Mouse (Mus musculus): Measurements from ENCODE around the gene Slc4a8.
"Not testable (repeated sequence)": the region's sequence is repeated elsewhere in the genome, so short reads cannot be mapped to it uniquely, and the experiment has no call there.

The Slc4a8 gene

DNA sequence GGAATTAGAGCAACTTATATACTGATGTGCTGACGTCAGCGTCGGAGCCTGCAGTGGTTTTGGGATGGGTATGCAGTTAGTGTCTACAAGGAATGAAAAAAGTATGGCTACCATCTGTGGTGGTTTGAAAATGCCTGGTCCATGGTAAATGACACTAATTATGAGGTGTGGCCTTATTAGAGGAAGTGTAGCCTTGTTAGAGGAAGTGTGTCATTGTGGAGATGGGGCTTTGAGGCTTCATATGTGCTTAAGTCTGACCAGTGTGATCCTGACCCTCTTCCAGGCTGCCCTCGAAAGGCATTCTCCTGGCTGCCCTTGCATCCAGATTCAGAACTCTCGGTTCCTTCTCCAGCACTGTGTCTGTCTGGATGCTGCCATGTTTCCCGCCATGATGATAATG is 18.3 kb upstream of the Slc4a8 start:
- DNase-seq (ENCODE audit: low spot score in 2 of 2), result no peak

DNA sequence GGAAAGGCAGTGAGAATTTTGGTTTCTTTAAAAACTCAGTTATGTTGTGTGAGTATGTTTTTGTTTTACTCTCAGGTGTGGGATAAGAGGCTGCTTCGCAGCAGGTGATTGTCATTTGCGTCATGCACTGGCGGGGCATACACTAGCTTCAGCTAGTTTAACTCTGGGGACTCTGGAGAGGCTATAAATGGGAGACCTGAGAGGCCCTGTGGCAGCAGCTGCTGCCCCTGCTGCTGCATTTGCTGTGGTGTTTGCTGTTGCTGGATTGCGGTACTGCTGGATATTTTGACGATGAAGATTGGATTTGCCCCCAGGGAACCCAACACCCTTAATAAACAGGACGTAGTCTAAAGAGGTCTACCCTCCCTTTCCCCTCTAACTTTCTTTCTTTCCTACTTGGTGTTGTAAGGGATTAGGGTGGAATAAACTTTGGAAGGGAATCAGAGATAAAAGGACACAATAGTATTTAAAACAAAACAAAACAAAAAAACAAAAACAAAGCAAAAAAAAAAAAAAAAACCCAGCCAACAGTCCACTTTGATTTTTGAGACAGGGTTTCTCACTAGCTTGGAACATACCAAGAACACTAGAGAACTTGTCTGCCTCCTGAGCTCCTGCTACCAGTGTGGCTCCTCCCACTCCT is 14.9 kb upstream of the Slc4a8 start:
- DNase-seq (ENCODE audit: low spot score in 2 of 2), result no peak

DNA sequence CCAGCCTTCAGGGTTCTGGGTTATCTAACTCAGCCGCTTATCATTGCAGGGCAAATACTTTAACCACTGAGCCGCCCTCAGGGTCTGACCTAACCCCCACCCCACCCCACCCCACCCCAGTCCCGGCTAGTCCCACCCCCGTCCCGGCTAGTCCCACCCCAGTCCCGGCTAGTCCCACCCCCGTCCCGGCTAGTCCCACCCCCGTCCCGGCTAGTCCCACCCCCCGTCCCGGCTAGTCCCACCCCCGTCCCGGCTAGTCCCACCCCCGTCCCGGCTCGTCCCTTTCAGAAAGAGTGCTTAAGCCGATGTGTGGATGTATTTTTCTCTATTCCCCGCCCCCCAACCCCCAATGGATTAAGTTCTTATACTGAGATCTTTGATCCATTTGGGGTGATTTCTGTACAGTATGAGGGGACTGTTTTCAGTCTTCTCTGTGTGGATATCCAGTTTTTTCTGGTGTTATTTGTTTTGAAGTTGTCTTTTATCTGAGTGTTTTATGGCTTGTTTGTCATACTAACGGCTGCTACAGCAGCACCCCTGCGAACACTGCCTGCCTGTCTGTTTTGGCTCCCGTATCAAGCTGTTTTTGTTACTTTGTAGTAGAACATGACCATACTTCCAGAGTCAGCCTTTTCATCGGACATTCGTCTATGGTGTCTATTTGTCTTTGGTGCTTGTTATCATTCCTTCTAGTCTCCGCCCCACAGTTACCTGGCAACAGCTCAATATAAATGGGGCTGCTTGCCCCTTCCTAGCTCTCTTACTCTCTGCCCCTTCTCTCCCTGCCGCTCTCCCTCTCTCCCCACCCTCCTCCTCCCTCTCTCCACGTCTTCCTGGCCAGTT is 14.2 kb upstream of the Slc4a8 start:
- no peak for DNase-seq (ENCODE audit: low spot score in 2 of 2)

DNA sequence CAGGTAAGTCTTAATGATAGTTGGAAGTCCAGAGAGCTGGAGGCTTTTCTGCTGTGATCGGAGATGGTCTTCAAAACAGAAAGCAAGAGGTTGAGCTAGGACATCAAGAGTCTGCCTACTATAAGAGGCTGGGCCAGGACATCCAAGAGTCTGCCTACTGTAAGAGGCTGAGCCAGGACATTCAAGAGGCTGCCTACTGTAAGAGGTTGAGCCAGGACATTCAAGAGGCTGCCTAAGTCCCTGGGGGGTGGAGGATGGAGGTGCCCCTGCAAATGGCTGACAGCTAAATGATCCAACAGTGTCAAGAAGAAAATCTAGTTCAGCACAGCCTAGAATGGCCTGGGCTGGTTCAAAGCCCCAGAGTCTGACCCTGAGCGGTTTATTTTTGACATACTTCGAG is 13.0 kb upstream of the Slc4a8 start:
- DNase-seq (ENCODE audit: low spot score in 2 of 2), result no peak

DNA sequence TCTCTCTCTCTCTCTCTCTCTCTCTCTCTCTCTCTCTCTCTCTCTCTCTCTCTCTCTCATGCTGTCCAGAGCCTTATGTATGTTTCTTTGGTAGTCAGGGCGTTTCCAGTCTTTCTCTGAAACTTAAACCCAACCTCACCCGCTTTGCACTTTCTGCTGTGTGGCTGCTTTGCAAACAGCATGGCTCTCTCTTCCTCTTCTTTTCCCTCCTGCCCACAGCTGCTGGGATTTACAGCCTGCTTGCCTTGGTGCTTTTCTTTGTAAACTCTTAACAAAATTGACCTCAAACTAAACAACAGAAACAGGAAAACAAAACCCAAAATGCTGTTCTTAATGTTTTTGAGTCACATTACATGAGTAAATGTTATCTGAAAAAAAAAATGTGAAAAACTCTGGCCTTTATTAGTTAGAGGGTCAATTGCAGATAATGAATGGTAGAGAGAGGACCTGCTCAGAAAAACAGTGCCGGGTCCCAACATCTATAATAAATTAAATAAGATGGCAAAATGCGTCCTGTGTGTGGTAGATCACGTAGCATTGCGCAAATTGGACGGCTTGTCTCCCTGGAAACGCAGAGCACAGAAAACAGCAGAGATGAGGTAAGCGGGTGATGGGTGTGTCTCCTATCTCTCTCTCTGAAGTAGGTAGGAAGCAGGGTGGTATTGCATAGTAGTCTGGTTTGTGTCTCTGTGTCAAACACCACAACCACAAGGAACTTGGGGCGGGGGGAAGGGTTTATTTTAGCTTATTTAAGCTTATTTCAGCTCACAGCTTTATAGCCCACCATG is 11.6 kb upstream of the Slc4a8 start:
- DNase-seq (ENCODE audit: low spot score in 2 of 2), result no peak

DNA sequence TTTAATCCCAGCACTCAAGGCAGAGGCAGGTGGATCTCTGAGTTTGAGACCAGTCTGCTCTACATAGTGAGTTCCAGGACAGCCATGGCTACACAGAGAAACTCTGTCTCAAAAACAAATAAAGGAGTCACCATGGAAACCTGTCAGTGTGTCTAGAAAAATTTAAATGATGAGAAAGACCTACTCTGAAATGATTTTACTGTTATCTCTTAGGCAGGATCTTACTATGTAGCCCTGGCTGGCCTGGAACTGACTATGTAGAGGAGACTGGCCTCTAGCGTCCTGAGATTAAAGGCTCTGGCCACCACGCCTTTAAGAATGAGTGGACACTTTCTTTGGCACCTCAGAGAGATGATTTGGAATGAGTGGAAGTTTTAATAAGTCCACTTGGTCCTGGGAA is 9.1 kb upstream of the Slc4a8 start:
- DNase-seq (ENCODE audit: low spot score in 2 of 2), result no peak

DNA sequence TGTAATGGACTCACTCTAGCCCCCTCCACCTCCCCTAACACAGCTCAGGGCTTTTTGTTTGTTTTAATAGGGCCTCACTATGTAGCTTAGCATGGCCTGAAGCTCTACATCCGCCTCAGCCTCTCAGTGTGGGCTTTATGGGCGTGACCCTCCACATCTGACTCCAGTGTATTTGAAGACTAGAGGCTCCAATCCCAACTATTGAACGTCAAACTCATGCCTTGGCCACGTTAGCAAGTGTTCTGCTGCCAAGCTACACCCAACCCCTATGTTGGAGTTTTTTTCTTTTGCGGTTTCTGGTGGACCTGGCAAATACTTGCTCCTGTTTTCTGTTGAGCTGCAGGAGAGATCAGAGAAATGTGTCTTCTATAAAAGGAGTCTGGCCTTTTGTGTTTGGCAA is 8.5 kb upstream of the Slc4a8 start:
- DNase-seq (ENCODE audit: low spot score in 2 of 2), result no peak

DNA sequence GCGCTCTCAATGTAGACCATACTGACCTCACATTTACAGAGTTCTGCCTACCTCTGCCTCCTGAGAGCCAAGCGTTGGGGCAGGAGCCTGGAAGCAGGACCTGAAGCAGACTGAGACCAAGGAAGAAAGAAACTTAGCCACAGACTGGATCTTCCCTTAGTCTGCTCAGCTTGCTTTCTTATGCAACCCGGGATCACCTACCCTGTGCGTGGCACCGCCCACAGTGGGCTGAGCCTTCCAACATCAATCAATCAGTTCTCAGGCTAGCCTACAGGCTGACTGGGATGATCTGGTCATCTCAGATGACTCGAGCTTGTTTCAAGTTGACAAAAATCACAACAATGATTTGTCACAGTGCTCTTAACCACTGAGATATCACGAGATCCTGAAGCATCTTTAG is 7.5 kb upstream of the Slc4a8 start:
- no peak for DNase-seq (ENCODE audit: low spot score in 2 of 2)

DNA sequence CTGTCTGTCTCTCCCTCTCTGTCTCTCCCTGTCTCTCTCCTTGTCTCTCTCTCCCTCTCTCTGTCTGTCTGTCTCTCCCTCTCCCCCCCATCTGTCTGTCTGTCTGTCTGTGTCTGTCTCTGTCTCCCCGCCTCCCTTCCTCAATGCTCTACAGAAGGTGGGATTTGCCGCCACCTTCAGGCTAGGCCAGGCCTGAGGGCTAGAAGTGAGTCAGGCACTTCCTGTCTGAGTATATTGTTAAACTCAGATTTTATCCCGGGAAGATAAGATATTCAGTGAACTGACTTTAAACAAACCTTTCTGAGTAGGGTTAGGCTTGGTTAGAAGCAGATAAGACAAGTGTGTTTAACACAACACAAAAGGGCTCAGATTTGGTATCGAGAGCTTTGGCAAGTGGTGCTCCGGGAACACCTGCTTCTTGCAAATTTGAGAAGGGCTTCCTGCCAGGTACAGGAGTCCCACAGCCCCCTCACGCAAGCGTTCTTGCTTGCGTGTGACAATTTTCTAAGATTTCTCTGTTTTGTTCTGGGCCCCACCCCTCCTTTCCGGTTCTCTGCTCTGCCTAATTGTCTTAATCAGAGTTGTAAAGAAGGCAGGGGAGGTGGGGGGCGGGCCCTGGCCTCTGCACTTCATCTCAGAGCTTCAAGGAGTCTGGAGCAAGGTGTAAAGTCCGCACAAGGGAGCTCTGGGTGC is 6.6 kb upstream of the Slc4a8 start:
- DNase-seq (ENCODE audit: low spot score in 2 of 2), result no peak

DNA sequence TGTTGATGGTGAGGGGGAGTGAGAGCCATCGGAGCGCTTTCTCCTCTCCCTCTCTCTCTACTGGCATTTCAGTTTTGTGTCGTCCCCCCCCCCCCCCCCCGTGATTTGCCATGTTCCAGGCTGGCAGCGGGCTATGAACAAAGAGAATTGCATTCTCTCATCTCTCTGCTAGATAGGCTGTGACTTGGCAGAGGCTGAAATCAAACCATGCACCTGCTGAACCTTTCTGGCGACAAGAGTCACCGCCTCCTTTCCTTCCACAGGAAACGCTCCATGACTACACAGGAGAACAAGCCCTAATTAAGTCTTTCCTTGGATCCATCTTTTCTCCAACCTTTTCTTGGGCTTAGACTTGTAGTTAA is 6.1 kb upstream of the Slc4a8 start:
- no peak for DNase-seq (ENCODE audit: low spot score in 2 of 2)

DNA sequence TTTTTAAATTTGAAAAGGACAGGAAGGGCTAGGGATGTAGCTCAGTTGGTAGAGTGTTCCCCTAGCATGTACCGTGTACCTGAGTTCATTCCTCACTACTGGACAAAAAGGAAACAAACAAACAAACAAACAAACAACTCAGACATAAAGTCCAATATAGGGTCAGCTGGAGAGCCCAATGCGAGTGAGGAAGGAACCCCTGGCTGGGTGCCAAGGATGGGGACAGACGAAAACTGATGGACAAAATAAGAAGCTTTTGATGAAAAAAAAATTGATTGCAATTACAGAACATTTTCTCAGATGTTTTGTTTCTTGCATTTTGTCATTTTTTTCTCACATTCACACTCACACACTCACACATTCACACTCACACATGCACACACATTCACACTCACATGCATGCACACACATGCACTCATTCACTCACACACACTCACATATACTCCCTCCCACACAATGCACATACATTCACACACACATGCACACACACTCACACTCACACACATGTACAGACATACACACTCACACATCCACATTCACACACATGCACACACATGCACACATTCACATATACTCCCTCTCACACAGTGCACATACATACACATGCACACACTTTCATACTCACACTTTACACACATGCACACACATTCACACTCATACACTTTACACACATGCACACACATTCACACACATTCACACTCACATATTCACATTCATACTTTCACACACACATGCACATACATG is 5.5 kb upstream of the Slc4a8 start:
- DNase-seq (ENCODE audit: low spot score in 2 of 2), result no peak

DNA sequence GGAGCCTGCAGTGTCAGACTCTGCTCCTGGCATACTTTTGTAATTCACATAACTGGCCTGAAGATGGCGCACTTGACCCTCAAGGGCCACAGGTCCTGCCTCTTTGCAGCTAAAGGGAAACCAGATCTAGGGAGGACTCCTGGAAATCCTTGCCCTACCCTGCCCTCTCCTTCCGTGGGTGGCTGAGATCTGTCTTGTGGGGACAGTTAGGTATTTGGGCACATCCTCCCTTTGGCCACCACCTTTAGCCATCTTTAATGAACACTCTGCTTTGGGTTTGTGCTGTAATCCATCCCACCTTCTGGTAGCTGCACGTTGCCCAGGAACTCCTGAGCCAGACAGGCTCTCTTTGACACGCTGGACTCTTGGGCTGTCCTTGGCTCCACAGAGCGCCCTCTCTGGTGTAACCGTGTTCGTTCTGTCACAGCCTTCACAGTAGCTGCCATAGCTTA is 4.0 kb upstream of the Slc4a8 start:
- DNase-seq (ENCODE audit: low spot score in 2 of 2), result no peak

DNA sequence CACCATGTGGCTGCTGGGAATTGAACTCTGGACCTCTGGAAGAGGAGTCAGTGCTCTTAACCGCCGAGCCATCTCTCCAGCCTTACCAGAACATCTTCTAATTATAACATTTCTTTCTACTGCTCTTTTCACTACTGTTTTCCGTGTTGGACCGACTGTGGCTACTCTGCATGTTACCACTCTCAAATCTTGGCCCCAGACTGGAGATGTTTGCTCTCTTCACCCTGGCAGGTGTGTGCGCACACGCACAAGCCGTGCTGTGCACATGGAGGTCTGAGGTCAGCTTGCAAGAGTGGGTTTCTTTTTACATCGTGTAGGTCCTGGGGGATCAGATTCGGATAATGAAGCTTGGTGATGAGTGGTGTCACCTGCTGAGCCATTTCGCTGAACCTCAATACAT is 2.3 kb upstream of the Slc4a8 start:
- no peak for DNase-seq (ENCODE audit: low spot score in 2 of 2)

DNA sequence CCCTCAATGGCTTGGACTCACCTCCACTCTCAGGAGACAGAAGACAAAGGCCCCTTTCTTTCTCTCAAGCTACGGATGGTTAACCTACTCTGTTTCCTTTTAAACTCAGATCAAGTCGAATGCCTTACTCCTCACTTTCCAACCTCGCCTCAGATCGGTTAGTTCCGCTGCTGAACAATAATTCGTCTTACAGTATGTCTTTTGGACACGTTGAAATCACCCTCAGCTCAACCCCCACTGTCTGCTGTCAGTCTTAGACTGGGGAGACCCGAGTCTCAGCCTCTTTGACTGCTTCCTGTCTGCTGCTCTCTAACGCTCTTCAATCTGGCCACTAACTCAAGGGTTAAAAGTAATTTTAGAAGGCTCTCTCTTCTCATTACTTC is 520 bp upstream of the Slc4a8 start:
- DNase-seq (ENCODE audit: low spot score in 2 of 2), result no peak

DNA sequence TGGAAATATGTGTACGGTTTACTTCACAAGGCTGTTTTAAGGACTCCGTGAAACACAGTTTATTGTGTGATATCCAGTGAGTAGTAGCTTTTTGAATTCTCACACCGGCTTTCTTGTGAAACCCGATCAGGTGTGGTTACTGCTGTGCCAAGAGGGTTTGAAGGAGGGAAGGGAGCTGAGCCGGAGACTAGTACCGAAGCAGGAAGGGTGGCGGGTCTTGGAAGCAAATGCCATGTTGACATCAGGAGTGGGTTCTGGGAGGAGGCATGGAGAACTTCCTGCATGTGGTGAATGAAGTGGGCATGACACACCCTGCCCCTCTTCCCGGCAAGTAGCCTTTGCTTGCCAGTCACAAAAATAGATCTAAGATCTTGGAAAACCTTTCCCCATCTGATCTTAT is 1.1 kb downstream of the Slc4a8 start:
- DNase-seq (ENCODE audit: low spot score in 2 of 2), result no peak

DNA sequence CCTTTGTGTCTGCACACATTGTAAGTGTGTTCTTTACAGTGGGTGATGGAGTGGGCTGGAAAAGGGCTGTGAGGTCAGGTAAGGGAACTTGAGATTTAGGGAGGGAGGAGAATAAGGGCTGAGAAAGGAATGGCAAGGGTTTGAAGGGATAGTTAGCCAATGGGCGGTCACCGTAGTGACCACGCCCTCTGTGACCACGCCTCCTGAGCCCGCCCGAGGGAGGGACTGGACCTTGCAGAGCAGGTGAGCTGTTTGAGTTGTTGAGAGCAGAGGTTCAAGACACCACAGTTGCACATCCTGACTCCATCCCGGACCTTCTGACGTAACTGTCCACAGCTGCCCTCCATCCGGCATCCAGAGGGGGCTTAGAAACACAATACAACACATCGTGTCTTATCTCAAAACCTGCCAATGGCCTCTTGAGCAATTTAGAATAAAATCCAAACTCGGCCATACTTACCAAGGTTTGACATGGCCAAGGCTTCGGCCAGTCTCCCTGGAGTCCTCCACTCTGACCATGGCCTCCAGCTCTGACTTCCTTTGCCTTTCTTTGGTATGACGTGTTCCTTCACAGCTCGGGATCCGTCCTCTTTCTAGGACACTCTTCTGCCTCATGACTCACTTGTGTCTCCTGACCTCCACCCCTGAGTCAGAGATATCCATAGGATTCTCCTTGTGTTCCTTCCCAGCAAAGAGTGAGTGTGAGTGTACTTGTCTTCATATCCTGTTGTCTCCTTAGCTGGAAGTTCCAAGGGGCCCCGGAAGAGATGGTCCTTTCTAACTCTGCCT is 2.8 kb downstream of the Slc4a8 start:
- no peak for DNase-seq (ENCODE audit: low spot score in 2 of 2)

DNA sequence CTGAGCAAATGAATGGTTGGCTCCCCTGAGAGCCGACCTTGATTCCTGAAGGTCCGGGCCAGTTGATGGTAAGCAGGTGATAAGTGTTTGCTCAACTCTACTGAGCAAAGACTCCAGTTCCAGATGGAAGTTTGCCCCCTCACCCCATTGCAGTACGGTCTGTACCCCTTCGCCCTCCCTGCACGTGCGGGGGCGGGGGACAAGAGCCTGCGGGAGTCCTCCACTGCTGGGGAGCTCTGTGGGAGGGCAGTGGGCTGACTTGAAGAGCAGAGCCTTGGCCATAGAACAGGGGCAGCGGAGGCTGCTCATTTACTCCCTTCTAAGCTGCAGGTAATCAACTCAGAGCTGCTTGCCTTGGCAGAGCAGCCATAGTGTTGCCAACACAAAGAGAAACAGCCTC is 5.3 kb downstream of the Slc4a8 start:
- no peak for DNase-seq (ENCODE audit: low spot score in 2 of 2)

DNA sequence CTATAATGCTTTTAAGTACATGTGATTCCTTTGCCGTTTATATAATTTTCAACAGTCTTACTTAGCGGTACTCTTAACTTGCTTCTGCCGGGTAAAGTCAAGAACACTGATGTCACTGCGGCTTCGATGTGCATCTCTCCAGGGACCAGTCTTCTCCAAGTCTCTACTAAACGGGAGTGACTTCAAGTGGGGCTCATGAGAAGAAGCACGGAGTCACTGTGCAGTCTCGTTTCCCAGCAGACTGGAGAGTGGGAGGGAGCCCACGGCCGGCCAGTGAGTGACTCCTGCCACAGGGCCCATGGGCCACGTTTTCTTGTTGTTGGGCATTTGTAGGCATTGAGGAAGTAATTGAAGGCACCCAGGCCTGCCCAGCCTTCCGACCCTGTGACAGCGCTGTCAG is 6.3 kb downstream of the Slc4a8 start:
- DNase-seq (ENCODE audit: low spot score in 2 of 2), result no peak

DNA sequence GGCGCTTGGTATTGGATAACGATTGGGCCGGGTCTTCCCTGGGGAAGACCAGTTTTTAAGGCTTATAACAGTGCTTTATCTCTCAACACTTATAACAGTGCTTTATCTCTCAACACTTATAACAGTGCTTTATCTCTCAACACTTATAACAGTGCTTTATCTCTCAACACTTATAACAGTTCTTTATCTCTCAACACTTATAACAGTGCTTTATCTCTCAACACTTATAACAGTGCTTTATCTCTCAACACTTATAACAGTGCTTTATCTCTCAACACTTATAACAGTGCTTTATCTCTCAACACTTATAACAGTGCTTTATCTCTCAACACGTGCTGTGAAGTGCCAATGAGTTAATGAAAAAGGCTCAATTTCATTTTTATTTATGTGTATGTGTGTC is 7.5 kb downstream of the Slc4a8 start:
- DNase-seq (ENCODE audit: low spot score in 2 of 2), result not testable (repeated sequence)

DNA sequence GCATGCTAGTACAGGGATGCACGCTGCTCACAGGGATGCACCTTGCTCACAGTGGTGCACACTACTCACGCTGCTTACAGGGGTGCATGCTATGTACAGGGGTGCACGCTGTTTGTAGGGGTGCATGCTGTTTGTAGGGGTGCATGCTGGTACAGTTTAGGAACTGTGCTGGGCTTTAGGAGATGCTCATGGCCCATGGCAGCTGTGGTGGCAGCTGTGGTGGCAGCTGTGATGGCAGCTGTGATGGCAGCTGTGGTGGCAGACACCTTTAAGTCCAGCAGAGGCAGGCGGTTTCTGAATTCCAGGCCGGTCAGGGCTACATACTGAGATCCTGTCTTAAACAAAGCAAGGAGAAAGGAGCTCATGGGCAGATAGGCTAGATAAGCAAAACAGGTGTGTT is 8.8 kb downstream of the Slc4a8 start:
- no peak for DNase-seq (ENCODE audit: low spot score in 2 of 2)

DNA sequence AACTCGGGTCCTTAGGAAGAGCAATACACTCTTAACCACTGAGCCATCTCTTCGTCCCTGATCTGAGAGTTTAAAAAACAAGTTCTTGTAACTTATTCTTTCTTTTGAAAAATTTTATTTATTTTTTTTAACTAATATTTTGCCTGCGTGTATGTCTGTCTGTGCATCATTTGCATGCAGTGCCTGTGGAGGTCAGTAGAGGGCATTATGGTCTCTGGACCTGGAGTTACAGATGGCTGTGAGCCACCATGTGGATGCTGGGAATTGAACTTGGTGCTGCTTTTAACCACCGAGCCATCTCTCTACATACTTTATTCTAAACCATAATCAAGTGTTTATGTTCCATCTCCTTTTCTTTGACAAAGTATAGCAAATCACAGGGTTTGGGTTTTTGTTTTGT is 11.1 kb downstream of the Slc4a8 start:
- DNase-seq (ENCODE audit: low spot score in 2 of 2), result no peak

Data from right cerebral cortex, postnatal 36 days (tissue).